Mouse (Mus musculus): ENCODE results near the gene Mlf2. TPM values are rescaled to one million over a fixed set of nuclear protein-coding genes. Genes with fewer than 3 reads are reported as not detected.

Gene Mlf2
- polyA plus RNA-seq, 1 experiment from 2014 or later = 336 TPM

Other genes with a start within 250 kb of the Mlf2 start
- gene Emg1, start 219.2 kb upstream of the Mlf2 start, polyA plus RNA-seq (2015; fragmentation: Nextera tagmentation; extraction: Ambion mirVana) = 225 and 231 TPM in 2 replicates
- 497 and 503 TPM in 2 replicates for gene Phb2, start 219.1 kb upstream of the Mlf2 start, polyA plus RNA-seq (2015; fragmentation: Nextera tagmentation; extraction: Ambion mirVana)
- 16.7 and 17.7 TPM in 2 replicates for gene Ptpn6, start 192.7 kb upstream of the Mlf2 start, polyA plus RNA-seq (2015; fragmentation: Nextera tagmentation; extraction: Ambion mirVana)
- 337 and 341 TPM in 2 replicates for gene Grcc10, start 190.0 kb upstream of the Mlf2 start, polyA plus RNA-seq (2015; fragmentation: Nextera tagmentation; extraction: Ambion mirVana)
- gene Gm45234, start 175.4 kb upstream of the Mlf2 start, polyA plus RNA-seq (2015; fragmentation: Nextera tagmentation; extraction: Ambion mirVana) = not detected in 2 replicates
- gene Atn1, start 174.9 kb upstream of the Mlf2 start, polyA plus RNA-seq (2015; fragmentation: Nextera tagmentation; extraction: Ambion mirVana) = 10.5 and 11.9 TPM in 2 replicates
- 6.0 and 6.8 TPM in 2 replicates for gene Eno2, start 161.7 kb upstream of the Mlf2 start, polyA plus RNA-seq (2015; fragmentation: Nextera tagmentation; extraction: Ambion mirVana)
- 0.11 and 0.13 TPM in 2 replicates for gene Lrrc23, start 151.7 kb upstream of the Mlf2 start, polyA plus RNA-seq (2015; fragmentation: Nextera tagmentation; extraction: Ambion mirVana)
- gene Spsb2, start 122.7 kb upstream of the Mlf2 start, polyA plus RNA-seq (2015; fragmentation: Nextera tagmentation; extraction: Ambion mirVana) = 16.1 and 16.3 TPM in 2 replicates
- 1,094 and 1,127 TPM in 2 replicates for gene Tpi1, start 117.1 kb upstream of the Mlf2 start, polyA plus RNA-seq (2015; fragmentation: Nextera tagmentation; extraction: Ambion mirVana)
- gene Usp5, start 101.9 kb upstream of the Mlf2 start, polyA plus RNA-seq (2015; fragmentation: Nextera tagmentation; extraction: Ambion mirVana) = 116 and 118 TPM in 2 replicates
- 166 and 177 TPM in 2 replicates for gene Cdca3, start 101.8 kb upstream of the Mlf2 start, polyA plus RNA-seq (2015; fragmentation: Nextera tagmentation; extraction: Ambion mirVana)
- 1.2 and 1.3 TPM in 2 replicates for gene Gnb3, start 91.1 kb upstream of the Mlf2 start, polyA plus RNA-seq (2015; fragmentation: Nextera tagmentation; extraction: Ambion mirVana)
- gene P3h3, start 73.6 kb upstream of the Mlf2 start, polyA plus RNA-seq (2015; fragmentation: Nextera tagmentation; extraction: Ambion mirVana) = 17.9 and 20.1 TPM in 2 replicates
- gene Gpr162, start 67.4 kb upstream of the Mlf2 start, polyA plus RNA-seq (2015; fragmentation: Nextera tagmentation; extraction: Ambion mirVana) = 0.99 and 1.1 TPM in 2 replicates
- gene Cd4, start 43.2 kb upstream of the Mlf2 start, polyA plus RNA-seq (2015; fragmentation: Nextera tagmentation; extraction: Ambion mirVana) = 0.40 and 0.48 TPM in 2 replicates
- 2.2 and 2.9 TPM in 2 replicates for gene Lag3, start 19.7 kb upstream of the Mlf2 start, polyA plus RNA-seq (2015; fragmentation: Nextera tagmentation; extraction: Ambion mirVana)
- gene Ptms, start 11.3 kb upstream of the Mlf2 start, polyA plus RNA-seq (2015; fragmentation: Nextera tagmentation; extraction: Ambion mirVana) = 241 and 282 TPM in 2 replicates
- 159 and 170 TPM in 2 replicates for gene Cops7a, start 34.2 kb downstream of the Mlf2 start, polyA plus RNA-seq (2015; fragmentation: Nextera tagmentation; extraction: Ambion mirVana)
- gene Pianp, start 65.3 kb downstream of the Mlf2 start, polyA plus RNA-seq (2015; fragmentation: Nextera tagmentation; extraction: Ambion mirVana) = 1.8 and 2.1 TPM in 2 replicates
- gene Zfp384, start 77.8 kb downstream of the Mlf2 start, polyA plus RNA-seq (2015; fragmentation: Nextera tagmentation; extraction: Ambion mirVana) = 13.4 and 14.3 TPM in 2 replicates
- gene Ing4, start 108.4 kb downstream of the Mlf2 start, polyA plus RNA-seq (2015; fragmentation: Nextera tagmentation; extraction: Ambion mirVana) = 96.2 and 103 TPM in 2 replicates
- gene Acrbp, start 118.3 kb downstream of the Mlf2 start, polyA plus RNA-seq (2015; fragmentation: Nextera tagmentation; extraction: Ambion mirVana) = 8.5 and 9.3 TPM in 2 replicates
- 5.8 and 6.1 TPM in 2 replicates for gene Lpar5, start 136.5 kb downstream of the Mlf2 start, polyA plus RNA-seq (2015; fragmentation: Nextera tagmentation; extraction: Ambion mirVana)
- gene Chd4, start 164.6 kb downstream of the Mlf2 start, polyA plus RNA-seq (2015; fragmentation: Nextera tagmentation; extraction: Ambion mirVana) = 62.3 and 62.6 TPM in 2 replicates
- 68.1 and 70.3 TPM in 2 replicates for gene Nop2, start 200.5 kb downstream of the Mlf2 start, polyA plus RNA-seq (2015; fragmentation: Nextera tagmentation; extraction: Ambion mirVana)
- 6.9 and 7.2 TPM in 2 replicates for gene Iffo1, start 213.9 kb downstream of the Mlf2 start, polyA plus RNA-seq (2015; fragmentation: Nextera tagmentation; extraction: Ambion mirVana)
- gene Gapdh, start 235.1 kb downstream of the Mlf2 start, polyA plus RNA-seq (2015; fragmentation: Nextera tagmentation; extraction: Ambion mirVana) = 2,230 and 2,316 TPM in 2 replicates

Data from intestine, embryonic 15.5 days (tissue).